Mouse (Mus musculus) kidney, postnatal 4 days (tissue): Measurements from ENCODE around the gene Srsf1.
A peak's percentile ranks its signal among the peaks of the same experiment; 100 is the strongest.
"Not testable (repeated sequence)": the region's sequence is repeated elsewhere in the genome, so short reads cannot be mapped to it uniquely, and the experiment has no call there.

Source experiments
- DNase-seq, 2 experiments: peaks; one replicate each; pipeline ENCODE4 v3.0.0; 2021; ENCODE audit warnings: mixed read lengths in 2 of 2

The Srsf1 gene

DNA sequence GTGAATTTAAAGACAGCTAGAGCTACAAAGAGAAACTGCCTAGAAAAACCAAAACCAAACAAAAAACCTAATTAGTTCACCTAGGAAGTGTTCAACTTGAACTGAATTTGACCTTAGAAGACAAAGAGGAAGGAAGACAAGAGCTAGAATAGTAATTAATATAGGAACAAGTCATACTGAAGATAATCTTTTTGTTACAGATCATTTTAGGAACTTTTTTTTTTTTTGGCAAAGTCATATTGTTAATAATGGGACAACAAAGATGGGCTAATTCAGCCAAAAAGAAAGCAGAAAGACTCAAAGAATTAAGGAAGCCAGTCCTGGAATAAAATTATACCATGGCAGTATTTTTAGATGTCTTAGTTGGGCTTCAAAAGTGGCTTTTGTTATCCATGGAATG, 2.9 kb upstream of the Srsf1 start:
- no peak for DNase-seq

DNA sequence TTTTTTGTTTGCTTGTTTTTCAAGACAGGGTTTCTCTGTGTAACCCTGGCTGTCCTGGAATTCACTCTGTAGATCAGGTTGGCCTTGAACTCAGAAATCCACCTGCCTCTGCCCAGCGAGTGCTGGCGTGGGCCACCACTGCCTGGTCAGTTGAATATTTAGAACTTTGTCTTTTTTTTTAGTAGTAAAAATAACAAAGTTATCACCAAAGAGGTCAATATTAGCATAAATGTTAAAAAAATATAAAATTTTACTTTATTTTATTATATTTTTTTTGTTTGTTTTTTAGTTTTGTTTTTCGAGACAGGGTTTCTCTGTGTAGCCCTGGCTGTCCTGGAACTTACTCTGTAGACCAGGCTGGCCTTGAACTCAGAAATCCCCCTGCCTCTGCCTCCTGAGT, 2.0 kb upstream of the Srsf1 start:
- DNase-seq, result not testable (repeated sequence)

DNA sequence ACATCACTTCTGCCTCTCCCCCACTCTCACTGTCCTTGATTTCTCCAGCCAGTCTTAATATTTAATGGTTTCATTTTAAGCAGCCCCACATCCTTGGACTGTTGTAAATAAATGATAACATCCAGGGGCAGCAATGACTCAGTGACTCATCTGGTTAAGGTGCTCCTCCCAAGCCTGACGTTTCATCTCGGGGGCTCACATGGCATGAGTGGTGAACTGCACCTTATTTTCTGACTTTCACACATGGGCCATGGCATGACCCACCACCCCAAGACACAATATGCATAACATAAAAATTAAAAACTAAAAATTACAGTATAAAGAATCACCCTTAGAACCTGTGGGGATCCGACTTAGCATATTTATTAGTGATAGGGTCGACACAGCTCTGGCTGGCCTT, 1.3 kb upstream of the Srsf1 start:
- DNase-seq, result no peak

DNA sequence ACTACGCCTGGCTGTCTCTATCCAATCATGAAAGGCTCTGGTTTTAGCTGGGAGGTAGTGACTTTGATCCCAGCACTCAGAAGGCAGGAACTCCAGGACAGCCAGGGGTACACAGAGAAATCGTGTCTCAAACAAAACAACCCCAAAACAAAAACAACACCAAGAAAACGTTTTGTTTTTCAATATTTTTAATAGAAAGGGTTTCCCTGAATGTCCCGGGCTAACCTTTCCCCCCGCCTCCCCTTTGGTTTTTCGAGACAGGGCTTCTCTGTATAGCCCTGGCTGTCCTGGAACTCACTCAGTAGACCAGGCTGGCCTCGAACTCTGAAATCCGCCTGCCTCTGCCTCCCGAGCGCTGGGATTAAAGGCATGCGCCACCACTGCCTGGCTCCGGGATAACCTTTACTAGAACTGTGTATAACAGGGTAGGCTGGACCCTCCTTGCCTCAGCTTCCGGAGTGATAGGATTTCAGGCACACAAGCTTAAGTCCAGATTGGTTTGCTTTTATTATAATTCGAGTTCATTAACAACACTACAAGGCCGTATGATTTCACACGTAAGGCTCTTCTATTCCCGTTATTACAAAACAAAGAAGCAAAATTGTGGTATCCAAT, 743 bp upstream of the Srsf1 start:
- DNase-seq, result peak in 1 of 2 experiments; percentile 35

- DNase-seq, result peak; percentile 81 to 88
Observed at GRCm38 (mm10) chr11:88047871-88048531, 828 bp downstream of the Srsf1 start.

- DNase-seq, result no peak
Observed at GRCm38 (mm10) chr11:88048961-88049670, 1.9 kb downstream of the Srsf1 start.

DNA sequence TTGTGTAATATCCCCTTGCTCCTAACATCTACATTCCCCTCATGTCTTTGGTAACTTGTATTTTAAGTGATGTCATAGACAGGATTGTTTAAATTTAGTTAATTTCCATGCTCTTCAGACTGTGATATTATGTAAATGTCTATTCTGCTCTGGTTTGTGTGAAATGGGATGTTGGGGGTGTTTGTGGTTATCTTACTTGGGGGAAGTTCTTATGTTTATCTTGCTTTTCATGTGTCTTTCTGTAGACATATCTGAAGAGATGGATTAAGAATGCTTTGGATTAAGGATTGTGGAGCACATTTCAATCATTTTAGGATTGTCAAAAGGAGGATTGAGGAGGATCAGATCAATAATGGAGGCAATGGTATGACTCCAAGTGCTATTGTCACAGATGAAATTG, 2.6 kb downstream of the Srsf1 start:
- no peak for DNase-seq

- no peak for DNase-seq
Observed at GRCm38 (mm10) chr11:88052638-88053037, 5.5 kb downstream of the Srsf1 start.

- no peak for DNase-seq
Observed at GRCm38 (mm10) chr11:88053821-88054220, 6.6 kb downstream of the Srsf1 start.

- DNase-seq, result peak; percentile 67 to 72
Observed at GRCm38 (mm10) chr11:88054589-88054988, 7.4 kb downstream of the Srsf1 start.

DNA sequence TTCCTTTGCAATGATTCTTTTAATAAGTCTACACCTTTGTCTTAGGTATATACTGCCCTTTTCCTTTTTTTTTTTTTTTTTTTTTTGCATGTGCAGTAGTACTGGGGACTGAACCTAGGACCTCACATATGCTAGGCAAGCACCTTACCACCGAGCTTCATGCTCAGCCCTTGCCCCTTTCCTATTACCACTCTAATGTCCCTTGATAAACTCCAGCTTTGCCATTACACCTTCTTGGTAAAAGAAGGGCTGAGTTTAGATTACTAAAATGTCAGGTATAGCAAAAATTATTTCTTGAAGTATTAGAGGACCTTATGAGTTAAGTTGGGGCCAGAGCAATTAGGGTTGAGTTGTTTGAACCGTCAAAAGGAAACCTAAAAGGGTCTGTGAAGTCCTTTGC, 8.6 kb downstream of the Srsf1 start:
- DNase-seq, result no peak

GRCm38 (mm10) chr11:88057788-88058187, 10.6 kb downstream of the Srsf1 start:
- no peak for DNase-seq

- DNase-seq, result peak; percentile 43 to 64
Observed at GRCm38 (mm10) chr11:88059141-88059540, 12.0 kb downstream of the Srsf1 start.

GRCm38 (mm10) chr11:88061892-88062625, 14.9 kb downstream of the Srsf1 start:
- DNase-seq, result no peak

- DNase-seq, result no peak
Observed at GRCm38 (mm10) chr11:88065732-88066131, 18.6 kb downstream of the Srsf1 start.

- peak; percentile 41 to 62 for DNase-seq
Observed at GRCm38 (mm10) chr11:88067191-88067585, 20.0 kb downstream of the Srsf1 start.

DNA sequence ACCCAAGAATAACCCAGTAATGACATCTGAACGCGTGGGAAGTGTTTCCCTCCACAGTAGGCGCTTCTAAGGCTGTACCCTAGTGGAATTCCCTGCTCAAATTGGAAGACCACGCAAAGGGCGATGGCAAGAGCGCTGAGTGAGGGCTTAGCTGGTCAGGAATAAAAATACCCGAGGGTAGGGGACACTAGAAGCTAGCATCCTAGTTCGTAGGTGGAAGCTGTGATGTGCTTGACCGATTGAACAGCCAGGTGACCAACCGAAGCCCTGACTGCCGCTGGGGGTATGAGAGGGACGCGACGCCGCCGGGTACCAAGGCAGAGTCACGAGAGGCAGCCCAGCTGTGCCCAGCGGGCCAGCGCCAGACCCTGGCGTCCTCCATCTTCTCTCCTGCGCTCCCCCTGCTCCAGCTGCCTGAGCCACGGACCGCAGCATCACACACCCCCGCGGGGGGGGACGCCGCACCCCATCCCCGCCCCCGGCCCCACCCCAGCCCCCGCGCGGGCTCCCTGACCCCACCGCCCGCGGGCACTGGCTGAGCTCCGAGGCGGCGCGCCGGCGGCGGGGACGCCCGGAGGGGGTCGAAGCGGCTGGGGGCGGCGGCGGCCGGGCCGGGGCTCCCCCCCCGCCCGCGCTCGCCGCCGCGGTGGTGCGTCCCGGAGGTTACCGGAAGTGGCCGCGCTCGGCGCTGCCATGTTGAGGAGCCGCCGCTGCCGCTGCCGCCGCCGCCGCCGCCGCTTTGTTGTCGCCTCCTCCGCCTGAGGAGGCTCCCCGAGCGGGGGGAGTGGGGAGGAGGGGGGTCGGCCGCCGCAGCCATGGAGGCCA, 20.6 kb downstream of the Srsf1 start, which contains the start of gene Vezf1:
Vezf1 (plus strand) TSS at position 694 of the 825 bp plus-strand sequence.
- DNase-seq, result peak; percentile 85 to 91

- peak; percentile 73 to 84 for DNase-seq
Observed at GRCm38 (mm10) chr11:88068411-88069245, 21.5 kb downstream of the Srsf1 start.

- DNase-seq, result no peak
Observed at GRCm38 (mm10) chr11:88069246-88069570, 22.0 kb downstream of the Srsf1 start.

- DNase-seq, result no peak
Observed at GRCm38 (mm10) chr11:88070392-88070791, 23.2 kb downstream of the Srsf1 start.

DNA sequence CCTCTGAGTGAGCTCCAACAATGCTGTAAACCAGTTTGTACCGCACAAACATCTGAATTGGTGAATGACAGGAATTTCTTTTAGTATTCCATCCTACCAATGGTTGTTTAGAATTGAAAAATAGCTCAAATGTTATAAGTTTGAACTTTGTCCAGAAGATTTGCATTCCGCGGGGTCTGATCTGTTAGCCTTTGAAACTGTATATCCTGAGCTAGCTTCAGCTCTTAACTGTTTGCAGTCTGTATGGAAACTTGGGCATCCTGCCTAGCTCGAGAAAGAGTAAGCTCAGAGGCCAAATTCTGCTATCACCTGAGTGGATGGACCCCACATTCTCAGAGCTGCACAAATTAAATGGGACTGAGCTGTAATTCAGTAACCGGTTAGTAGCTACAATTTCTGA, 23.9 kb downstream of the Srsf1 start:
- no peak for DNase-seq
